Mouse (Mus musculus) hindbrain, embryonic 16.5 days (tissue): ENCODE measurements around the gene Pdia4. TPM values are rescaled to one million over a fixed set of nuclear protein-coding genes. Genes with fewer than 3 reads are reported as not detected.
"Not testable (repeated sequence)": the region's sequence is repeated elsewhere in the genome, so short reads cannot be mapped to it uniquely, and the experiment has no call there.

ENCODE experiments used
- ATAC-seq: fragments of 200-750 bp; cut with Nextera tagmentation; 2 replicates; pipeline ENCODE4 v1.8.0; 2017; ENCODE audit warnings: moderate TSS enrichment, moderate library complexity
- H3K27ac ChIP-seq: fragments of 300-500 bp; sonication (generic); 2 replicates; pipeline ENCODE4 v1.5.1; 2014; ENCODE audit warnings: low read depth, mild to moderate bottlenecking, control low read depth, low read length, moderate library complexity
- H3K27me3 ChIP-seq: fragments of 300-500 bp; sonication (generic); replicated peaks from 2 replicates; pipeline ENCODE4 v1.6.1; 2014; ENCODE audit warnings: low read length; ENCODE audit not compliant: control insufficient read depth, insufficient read depth
- H3K36me3 ChIP-seq: fragments of 300-500 bp; sonication (generic); 2 replicates; pipeline ENCODE4 v1.6.1; 2014; ENCODE audit warnings: mild to moderate bottlenecking, low read length, moderate library complexity, mixed read lengths; ENCODE audit not compliant: control insufficient read depth, insufficient read depth
- H3K4me1 ChIP-seq: fragments of 300-500 bp; sonication (generic); 2 replicates; pipeline ENCODE4 v1.6.1; 2014; ENCODE audit warnings: low read depth, low read length; ENCODE audit not compliant: control insufficient read depth, insufficient read depth
- H3K4me2 ChIP-seq: fragments of 300-500 bp; sonication (generic); 2 replicates; pipeline ENCODE4 v1.6.1; 2014; ENCODE audit warnings: mild to moderate bottlenecking, low read length, control low read depth, moderate library complexity
- H3K4me3 ChIP-seq: fragments of 300-500 bp; sonication (generic); 2 replicates; pipeline ENCODE4 v1.5.1; 2014; ENCODE audit warnings: mild to moderate bottlenecking, low read length, control low read depth, moderate library complexity
- H3K9ac ChIP-seq: fragments of 300-500 bp; sonication (generic); 2 replicates; pipeline ENCODE4 v1.6.1; 2014; ENCODE audit warnings: low read depth, mild to moderate bottlenecking, control low read depth, low read length, moderate library complexity
- H3K9me3 ChIP-seq: fragments of 300-500 bp; sonication (generic); 2 replicates; pipeline ENCODE4 v1.6.1; 2014; ENCODE audit warnings: mild to moderate bottlenecking, low read length, moderate library complexity; ENCODE audit not compliant: control insufficient read depth
- WGBS: fragments of 180-500 bp; shearing (Covaris S2); extraction: QIAGEN DNeasy Blood & Tissue Kit; methylation state at CpG from one replicate; pipeline ENCODE4 v1.1.7; 2014; 5-methylcytosine and 5-hydroxymethylcytosine counted together
- polyA plus RNA-seq: library from polyadenylated mRNA; unstranded; fragments of >200 nt; fragmentation: Nextera tagmentation; extraction: Ambion mirVana; gene quantifications from 2 replicates; pipeline ENCODE4 v1.2.1, GENCODE M21; 2015

Gene Pdia4
- polyA plus RNA-seq: 142 and 168 TPM in 2 replicates

DNA sequence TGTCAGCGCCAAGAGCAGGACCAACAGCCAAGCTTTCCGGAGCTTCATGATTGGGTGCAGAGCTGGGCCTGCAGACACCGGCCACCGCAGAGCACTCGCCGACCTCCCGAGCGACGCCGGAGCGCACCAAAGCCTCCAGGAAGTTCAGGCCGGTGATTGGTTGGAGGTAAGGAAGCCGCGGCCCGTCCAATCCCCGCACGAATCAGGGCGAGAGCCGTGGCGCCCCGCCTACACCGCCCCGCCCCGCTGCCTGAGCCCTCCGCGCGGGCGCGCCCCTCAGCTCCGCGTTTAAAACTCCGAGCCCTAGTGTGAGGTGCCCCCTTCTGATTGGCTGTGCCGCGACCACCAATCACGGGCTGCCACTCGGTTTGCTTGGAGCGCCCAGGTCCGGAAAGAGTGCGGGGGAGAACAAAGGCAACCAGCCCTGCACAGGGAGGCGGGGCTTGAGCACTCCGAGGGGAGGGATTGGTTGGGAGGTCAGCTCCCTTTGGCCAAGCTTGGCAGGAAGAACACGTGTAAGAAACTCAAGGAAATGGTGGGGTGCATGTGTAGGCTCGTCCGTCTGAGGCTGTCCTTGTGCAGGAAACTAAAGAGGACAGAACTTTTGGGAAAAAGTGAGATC lies at the start of gene Pdia4:
TSS of gene Pdia4 (minus strand) at position 174 of the 622 bp plus-strand sequence.
- Histone ChIP-seq H3K4me1 (peaks cover 28% of the 10 kb centered on the region), H3K36me3 (peaks cover 2% of the 10 kb centered on the region), H3K9me3 (no peaks in the 10 kb centered on the region), H3K4me2 (peak within 1 kb of the TSS; percentile 79), H3K27ac (peak within 1 kb of the TSS; percentile 92), H3K4me3 (peak within 1 kb of the TSS; percentile 93), H3K9ac (peak within 1 kb of the TSS; percentile 88), H3K27me3 (no peaks in the 10 kb centered on the region)
- WGBS: under 1% methylated on average over 44 of the region's 44 CpGs
- ATAC-seq: peak; percentile 99

DNA sequence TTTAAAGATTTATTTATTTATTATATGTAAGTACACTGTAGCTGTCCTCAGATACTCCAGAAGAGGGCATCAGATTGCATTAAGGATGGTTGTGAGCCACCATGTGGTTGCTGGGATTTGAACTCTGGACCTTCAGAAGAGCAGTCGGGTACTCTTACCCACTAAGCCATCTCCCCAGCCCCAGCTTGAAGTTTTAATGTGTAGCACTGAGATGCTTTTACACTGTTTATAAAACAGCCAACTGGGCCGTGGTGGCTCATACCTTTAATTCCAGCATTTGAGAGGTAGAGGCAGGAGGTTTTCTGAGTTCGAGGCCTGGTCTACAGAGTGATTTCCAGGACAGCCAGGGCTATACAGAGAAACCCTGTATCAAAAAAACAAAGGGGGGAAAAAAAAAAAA lies 44.5 kb upstream of the Pdia4 start:
- 88% methylated on average over 3 of the region's 3 CpGs for WGBS
- not testable (repeated sequence) for H3K9ac ChIP-seq, H3K4me1 ChIP-seq, H3K4me3 ChIP-seq, H3K9me3 ChIP-seq, H3K4me2 ChIP-seq, H3K27me3 ChIP-seq, H3K27ac ChIP-seq, ATAC-seq
- peaks cover 16% of the 10 kb centered on the region for H3K36me3 ChIP-seq

DNA sequence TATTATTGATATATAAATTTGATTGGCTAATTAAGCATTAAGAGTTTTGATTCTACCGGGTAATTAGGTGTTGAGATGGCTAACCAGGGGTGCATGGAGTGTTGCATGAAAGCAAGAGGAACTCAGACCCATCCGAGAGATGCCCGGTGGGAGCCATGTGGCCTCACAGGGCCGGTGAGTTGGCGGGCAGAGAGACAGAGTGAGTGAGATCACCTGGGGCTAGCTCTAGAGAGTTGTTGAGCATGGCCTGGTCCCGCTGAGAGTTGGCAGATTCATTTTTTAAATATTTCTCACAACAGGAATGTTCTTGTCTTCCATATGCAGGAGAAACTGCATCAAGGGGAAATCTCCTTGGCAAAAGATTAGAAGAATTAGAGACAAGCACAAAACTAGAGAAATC lies 44.0 kb upstream of the Pdia4 start:
- Histone ChIP-seq H3K4me2 (no peak overlapping the region), H3K9ac (no peak overlapping the region), H3K4me1 (no peaks in the 10 kb centered on the region), H3K27ac (no peak overlapping the region), H3K27me3 (no peaks in the 10 kb centered on the region), H3K9me3 (no peaks in the 10 kb centered on the region), H3K36me3 (peaks cover 16% of the 10 kb centered on the region), H3K4me3 (no peak overlapping the region)
- whole genome bisulfite sequencing: 96% methylated on average over 6 of the region's 6 CpGs
- ATAC-seq: no peak

DNA sequence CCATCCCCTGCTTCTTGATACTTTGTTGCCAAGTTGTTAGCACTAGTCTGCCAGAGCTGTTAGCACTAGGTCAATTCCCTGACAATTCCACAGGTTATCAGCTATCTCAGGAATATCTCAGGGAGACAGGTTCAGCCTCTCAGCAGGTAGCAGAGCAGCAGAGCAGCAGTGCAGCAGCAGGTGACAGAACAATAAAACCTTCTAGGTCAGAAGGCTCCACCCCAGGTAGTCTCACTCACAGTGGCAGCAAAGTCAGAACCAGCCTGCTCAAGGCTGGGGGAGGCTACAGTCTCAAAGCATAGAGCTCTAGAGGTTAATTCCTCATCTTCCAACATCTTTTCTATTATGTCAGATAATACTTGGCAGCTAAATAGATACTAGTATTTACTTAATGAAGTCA lies 32.5 kb upstream of the Pdia4 start:
- Histone ChIP-seq H3K4me3 (no peak overlapping the region), H3K27me3 (no peaks in the 10 kb centered on the region), H3K4me1 (no peaks in the 10 kb centered on the region), H3K9ac (no peak overlapping the region), H3K36me3 (peaks cover 3% of the 10 kb centered on the region), H3K4me2 (no peak overlapping the region), H3K27ac (no peak overlapping the region), H3K9me3 (no peaks in the 10 kb centered on the region)
- no peak for ATAC-seq

DNA sequence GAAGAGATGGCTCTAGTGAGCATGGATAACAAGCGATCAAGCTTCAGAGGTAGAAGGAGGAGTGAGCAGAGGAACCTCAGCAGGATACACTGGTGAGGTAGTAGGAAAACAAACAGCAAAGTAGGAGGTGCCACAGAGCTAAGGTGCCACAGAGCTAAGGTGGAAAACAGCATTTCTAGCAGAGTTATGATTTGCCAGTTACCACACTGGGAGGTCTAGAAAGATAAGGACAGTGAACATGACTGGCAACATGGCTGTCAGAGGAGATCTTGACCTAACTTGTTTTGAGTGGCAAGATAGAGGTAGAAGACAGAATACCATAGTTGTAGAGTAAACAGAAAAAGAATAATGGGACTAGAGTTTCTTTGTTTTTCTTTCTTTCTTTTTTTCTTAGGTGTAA lies 29.1 kb upstream of the Pdia4 start:
- Histone ChIP-seq H3K9ac (no peak overlapping the region), H3K4me2 (no peak overlapping the region), H3K4me3 (no peak overlapping the region), H3K4me1 (peaks cover 6% of the 10 kb centered on the region), H3K36me3 (peaks cover 4% of the 10 kb centered on the region), H3K27me3 (no peaks in the 10 kb centered on the region), H3K27ac (no peak overlapping the region), H3K9me3 (no peaks in the 10 kb centered on the region)
- WGBS: 92% methylated on average over 1 of the region's 1 CpGs
- no peak for ATAC-seq

DNA sequence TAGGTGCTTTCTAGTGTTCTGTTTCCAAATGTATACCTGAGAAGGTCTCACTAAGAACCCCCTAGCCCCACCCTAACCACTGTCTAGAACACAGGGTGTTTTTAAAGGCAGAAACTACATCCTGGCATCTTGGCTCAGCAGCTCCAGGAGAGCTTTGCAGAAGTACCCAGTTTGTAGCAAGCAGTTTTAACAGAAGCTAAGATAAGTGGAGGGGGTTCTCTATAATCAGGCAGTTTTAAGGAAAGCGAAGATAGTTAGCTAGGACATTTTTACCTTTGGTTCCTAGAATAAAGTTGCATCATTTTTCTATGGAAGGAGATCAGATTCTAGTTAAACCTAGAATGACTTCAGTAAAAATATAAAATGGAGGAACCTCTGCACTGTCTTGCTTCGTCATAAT lies 28.6 kb upstream of the Pdia4 start:
- H3K27me3 ChIP-seq: no peaks in the 10 kb centered on the region
- H3K4me3 ChIP-seq: no peak overlapping the region
- H3K27ac ChIP-seq: no peak overlapping the region
- H3K9me3 ChIP-seq: no peaks in the 10 kb centered on the region
- peaks cover 9% of the 10 kb centered on the region for H3K4me1 ChIP-seq
- WGBS: 98% methylated on average over 2 of the region's 2 CpGs
- no peak for ATAC-seq
- no peak overlapping the region for H3K9ac ChIP-seq
- no peak overlapping the region for H3K4me2 ChIP-seq
- peaks cover 4% of the 10 kb centered on the region for H3K36me3 ChIP-seq

DNA sequence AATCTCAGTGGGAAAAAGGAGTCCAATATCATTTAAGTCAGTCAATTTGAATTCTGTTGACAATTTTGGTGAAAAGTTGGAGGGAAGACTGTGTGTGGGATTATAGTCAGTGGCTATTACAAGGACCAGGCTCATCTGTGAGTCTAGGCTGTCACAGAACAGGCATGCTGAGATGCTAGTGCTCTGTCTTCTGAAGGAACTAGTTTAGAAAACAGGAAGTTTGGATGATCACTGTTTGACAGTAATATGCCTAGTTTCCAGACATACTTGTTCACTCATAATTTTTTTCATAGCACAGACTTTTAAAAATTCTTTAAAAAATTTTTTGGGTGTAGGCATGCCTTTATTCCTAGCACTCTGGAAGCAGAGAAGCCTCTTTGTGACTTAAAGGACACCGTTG lies 27.8 kb upstream of the Pdia4 start:
- no peak overlapping the region for H3K4me3 ChIP-seq
- 97% methylated on average over 1 of the region's 1 CpGs for WGBS
- H3K4me1 ChIP-seq: peaks cover 12% of the 10 kb centered on the region
- H3K4me2 ChIP-seq: no peak overlapping the region
- peaks cover 4% of the 10 kb centered on the region for H3K36me3 ChIP-seq
- H3K27ac ChIP-seq: no peak overlapping the region
- ATAC-seq: no peak
- no peaks in the 10 kb centered on the region for H3K9me3 ChIP-seq
- H3K27me3 ChIP-seq: no peaks in the 10 kb centered on the region
- no peak overlapping the region for H3K9ac ChIP-seq

DNA sequence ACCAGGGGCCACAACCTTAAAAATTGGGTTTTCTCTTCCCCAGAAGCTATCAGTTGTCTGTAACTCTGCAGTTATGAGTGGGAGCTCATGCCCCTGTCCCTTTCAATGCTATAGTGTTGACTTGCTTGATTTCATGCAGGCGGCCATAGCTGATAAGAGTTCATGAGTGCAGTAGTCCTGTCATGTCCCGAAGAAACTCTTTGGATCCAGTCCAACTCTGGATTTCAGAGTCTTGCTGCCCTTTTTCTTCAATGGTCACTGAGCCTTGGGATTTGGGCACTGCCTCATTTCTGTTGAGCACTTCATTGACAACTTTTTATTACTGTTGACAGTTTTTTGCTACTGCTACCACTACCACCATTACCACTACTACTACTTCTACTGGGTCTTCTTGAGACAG lies 24.4 kb upstream of the Pdia4 start:
- 85% methylated on average over 2 of the region's 2 CpGs for WGBS
- H3K27me3 ChIP-seq: no peaks in the 10 kb centered on the region; the same call in 1 of the 2 replicates
- no peak overlapping the region for H3K4me3 ChIP-seq
- H3K4me1 ChIP-seq: peaks cover 12% of the 10 kb centered on the region
- H3K9ac ChIP-seq: no peak overlapping the region
- H3K9me3 ChIP-seq: no peaks in the 10 kb centered on the region
- H3K36me3 ChIP-seq: peaks cover 4% of the 10 kb centered on the region
- no peak overlapping the region for H3K27ac ChIP-seq
- ATAC-seq: no peak
- H3K4me2 ChIP-seq: no peak overlapping the region

DNA sequence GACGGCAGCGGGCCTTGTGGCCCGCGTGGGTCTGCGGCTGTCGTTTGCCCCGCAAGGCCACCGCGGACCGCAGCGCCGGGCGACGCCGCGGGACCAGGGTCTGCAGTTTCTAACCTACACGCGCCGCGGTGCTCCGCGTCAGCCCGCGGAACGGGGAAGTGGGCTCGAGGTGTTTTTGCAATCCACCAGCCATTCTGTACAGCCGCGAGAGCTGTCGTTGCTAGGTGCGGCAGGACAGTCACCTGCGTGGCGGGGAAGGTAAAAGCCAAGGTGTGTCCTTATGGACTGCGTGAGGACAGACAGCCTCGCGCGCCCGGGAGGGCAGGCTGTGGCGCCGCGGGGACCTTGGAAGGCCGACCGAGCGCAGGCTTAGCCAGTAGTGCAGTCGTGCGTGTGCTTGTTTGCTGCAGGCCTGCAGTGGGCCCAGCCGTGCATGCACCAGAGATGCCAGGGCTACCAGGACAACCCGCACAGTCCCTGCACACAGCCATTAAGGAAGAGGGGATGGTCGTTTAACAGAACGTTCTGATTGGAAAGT lies 22.8 kb upstream of the Pdia4 start:
- peaks cover 12% of the 10 kb centered on the region for H3K4me1 ChIP-seq
- H3K36me3 ChIP-seq: peaks cover 4% of the 10 kb centered on the region; the same call in 1 of the 2 replicates
- H3K4me3 ChIP-seq: peak overlapping the region; percentile 96
- WGBS: under 1% methylated on average over 49 of the region's 49 CpGs
- peak overlapping the region; percentile 92 for H3K9ac ChIP-seq
- peak overlapping the region; percentile 79 for H3K4me2 ChIP-seq
- peak; percentile 84 for ATAC-seq
- peak overlapping the region; percentile 98 for H3K27ac ChIP-seq
- H3K27me3 ChIP-seq: no peaks in the 10 kb centered on the region; the same call in 1 of the 2 replicates
- H3K9me3 ChIP-seq: no peaks in the 10 kb centered on the region
